Mouse (Mus musculus): ENCODE measurements at regions not wholly inside any gene's neighbourhood (a gene's known extent, or its start where the extent isn't known, plus 50 kb on each side); places are given as distances from the start of the nearest gene placed in this dataset.
"Not testable (repeated sequence)": the region's sequence is repeated elsewhere in the genome, so short reads cannot be mapped to it uniquely, and the experiment has no call there.

DNA sequence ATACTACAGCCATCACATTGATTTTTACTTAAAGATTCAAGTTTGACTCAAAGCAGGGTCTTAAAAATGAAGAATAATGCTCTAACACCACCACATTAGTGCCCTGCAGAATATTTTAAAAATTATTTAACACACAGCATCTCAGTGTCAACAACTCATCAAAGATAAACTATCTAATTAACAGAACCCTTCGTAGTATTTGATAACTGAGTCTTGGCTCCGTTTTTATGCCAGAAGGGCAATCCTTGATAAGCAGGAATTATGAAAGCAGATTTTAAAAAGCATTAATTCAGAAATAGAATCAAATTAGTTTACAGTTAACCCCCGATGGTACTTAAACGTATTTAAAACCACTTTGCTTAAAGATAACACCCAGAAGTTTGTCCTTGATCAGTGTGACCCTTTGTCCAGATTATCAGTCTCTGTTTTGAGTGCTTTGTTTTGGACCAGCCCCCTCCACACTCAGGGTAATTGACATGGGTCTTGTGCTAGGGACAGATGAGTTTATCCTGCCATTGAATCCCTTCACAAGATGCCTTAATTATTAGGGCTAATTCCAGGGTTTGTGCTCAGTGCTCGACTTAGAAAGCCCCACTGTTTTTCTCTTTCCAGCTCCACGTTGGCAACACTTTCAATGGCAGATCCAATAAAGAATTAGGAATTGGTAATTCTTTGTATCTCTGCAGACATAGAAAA, 69.4 kb upstream of the Dph6 start:
- no peaks in the 10 kb centered on the region for H3K9me3 ChIP-seq
- no peaks in the 10 kb centered on the region for H3K27me3 ChIP-seq
- no peak overlapping the region for H3K27ac ChIP-seq
- ATAC-seq (ENCODE audit: insufficient number of reproducible peaks, insufficient read depth, low FRiP score, low TSS enrichment, low read depth): no peak
- H3K4me3 ChIP-seq (replicated peaks): no peak overlapping the region
- no peaks in the 10 kb centered on the region for H3K4me1 ChIP-seq (replicated peaks)
- no peak overlapping the region for H3K9ac ChIP-seq (replicated peaks)
- H3K4me2 ChIP-seq: no peak overlapping the region
- H3K36me3 ChIP-seq: no peaks in the 10 kb centered on the region
- WGBS: 72% methylated on average over 6 of the region's 6 CpGs

DNA sequence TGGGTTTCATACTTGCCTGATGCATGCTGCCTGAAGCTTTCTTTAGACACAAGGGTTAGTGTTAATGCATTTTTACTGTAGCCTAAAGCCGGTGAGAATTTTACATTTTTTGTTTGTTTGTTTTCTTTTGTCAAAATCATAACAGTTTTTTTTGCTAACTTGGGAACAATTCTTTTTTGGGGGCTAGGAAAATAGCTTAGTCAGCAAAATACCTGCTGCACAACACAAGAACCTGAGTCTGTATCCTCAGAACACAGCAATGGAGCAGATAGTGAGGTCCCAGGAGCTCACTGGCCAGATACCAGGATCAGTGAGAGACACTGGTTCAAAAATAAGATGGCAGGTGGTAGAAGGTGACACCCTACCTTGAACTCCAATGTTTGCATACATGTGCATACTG, 72.4 kb upstream of the Dph6 start:
- H3K4me2 ChIP-seq: no peak overlapping the region
- WGBS: 93% methylated on average over 1 of the region's 1 CpGs
- no peaks in the 10 kb centered on the region for H3K27me3 ChIP-seq
- no peak overlapping the region for H3K27ac ChIP-seq
- H3K4me3 ChIP-seq (replicated peaks): no peak overlapping the region
- no peaks in the 10 kb centered on the region for H3K4me1 ChIP-seq (replicated peaks)
- no peak overlapping the region for H3K9ac ChIP-seq (replicated peaks)
- no peaks in the 10 kb centered on the region for H3K9me3 ChIP-seq
- ATAC-seq (ENCODE audit: insufficient number of reproducible peaks, insufficient read depth, low FRiP score, low TSS enrichment, low read depth): no peak
- H3K36me3 ChIP-seq: no peaks in the 10 kb centered on the region

DNA sequence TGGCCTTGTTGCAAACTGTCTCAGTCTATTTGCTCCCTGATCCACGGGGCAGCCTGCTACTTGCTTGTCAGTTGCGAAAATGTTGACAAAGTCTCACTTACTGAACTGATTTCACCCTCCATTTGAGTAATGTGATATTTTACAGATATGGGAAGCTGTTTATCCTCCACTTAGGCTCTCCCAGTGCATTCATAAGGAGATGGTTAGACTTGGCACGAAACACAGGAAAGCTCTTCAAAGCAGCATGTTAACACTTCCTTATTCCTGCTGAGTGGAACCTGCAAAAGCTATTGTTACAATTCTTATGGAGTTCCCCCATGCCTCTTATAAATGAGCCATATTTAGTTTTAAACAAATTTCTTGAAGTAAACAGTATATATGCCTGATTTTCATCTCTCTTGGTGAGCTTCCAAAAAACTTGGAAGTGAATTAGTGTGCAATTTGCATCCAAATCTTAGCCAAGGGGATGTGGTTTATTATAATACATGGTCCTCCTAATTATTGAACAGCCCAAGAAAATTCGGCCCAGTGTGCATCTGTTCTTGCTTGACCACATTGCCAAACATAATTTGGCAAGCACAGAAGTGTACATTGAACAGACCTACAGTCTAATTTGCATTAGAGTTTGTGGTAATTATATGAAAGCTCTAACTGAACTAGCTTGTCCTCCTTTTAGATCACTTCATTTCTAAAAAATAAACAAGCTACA, 80.3 kb upstream of the Dph6 start:
- no peaks in the 10 kb centered on the region for H3K4me1 ChIP-seq (replicated peaks)
- no peak for ATAC-seq (ENCODE audit: insufficient number of reproducible peaks, insufficient read depth, low FRiP score, low TSS enrichment, low read depth)
- WGBS: 57% methylated on average over 4 of the region's 4 CpGs
- H3K27ac ChIP-seq: no peak overlapping the region
- no peak overlapping the region for H3K9ac ChIP-seq (replicated peaks)
- H3K4me3 ChIP-seq (replicated peaks): no peak overlapping the region
- H3K36me3 ChIP-seq: no peaks in the 10 kb centered on the region
- no peak overlapping the region for H3K4me2 ChIP-seq
- no peaks in the 10 kb centered on the region for H3K27me3 ChIP-seq
- no peaks in the 10 kb centered on the region for H3K9me3 ChIP-seq

DNA sequence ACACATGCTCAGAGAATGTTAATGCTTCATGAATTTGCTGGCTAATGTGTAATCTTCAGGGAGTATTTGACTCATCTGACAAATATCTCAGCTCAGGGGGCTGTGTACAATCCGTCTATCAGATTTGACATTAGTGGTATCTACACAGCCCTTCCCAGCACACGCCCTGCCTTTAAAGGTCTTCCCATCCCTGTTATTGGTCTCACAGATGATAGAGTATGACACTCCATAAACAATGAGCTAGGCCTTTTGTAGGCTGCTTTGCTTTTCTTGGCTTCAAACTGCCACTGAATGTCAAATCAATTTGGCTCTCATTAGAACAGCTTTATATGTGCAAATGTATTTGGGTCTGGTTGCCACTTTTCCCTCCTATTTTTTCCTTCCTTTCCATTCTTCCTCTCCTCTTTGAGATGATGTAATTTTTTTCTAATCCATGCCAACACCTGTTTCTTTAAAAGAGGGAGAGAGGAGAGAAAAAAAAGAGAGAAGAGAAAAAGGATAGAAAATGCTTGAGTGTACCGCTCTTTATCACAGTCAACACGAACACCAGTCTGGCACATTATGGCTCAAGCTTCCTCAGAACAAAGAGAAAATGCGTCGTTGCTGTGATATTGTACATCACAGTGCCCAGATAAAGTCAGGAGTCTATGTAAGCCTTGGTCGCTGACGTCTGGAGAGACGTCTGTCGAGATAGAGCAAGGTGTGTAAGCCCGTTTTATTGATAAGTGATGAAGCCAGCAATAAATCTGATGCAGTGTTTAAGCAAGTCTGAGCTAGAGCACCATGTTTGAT, 84.9 kb upstream of the Dph6 start:
- Histone ChIP-seq H3K27ac (no peak overlapping the region), H3K4me3 (replicated peaks) (no peak overlapping the region), H3K4me2 (no peak overlapping the region), H3K36me3 (no peaks in the 10 kb centered on the region), H3K9me3 (no peaks in the 10 kb centered on the region), H3K9ac (replicated peaks) (no peak overlapping the region), H3K27me3 (no peaks in the 10 kb centered on the region), H3K4me1 (replicated peaks) (no peaks in the 10 kb centered on the region)
- no peak for ATAC-seq (ENCODE audit: insufficient number of reproducible peaks, insufficient read depth, low FRiP score, low TSS enrichment, low read depth)
- WGBS: 79% methylated on average over 11 of the region's 11 CpGs

DNA sequence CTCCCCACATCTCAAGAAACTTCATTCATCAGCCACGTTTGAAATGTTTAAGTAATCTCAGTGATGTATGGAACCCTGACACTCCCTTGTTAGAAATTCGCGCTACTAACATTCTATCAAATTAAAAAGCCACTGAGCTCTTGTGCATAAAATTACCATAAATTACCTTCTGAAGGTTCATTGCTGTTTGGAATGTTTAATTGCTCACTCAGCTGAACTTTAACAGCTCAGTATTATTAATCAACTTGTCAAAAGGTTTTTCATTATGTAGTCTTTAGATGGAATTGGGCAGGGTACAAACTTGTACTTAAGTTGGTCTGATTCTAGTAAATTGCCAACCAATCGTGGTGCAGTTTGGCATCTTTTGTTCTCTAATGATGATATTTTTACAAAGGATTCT, 108.5 kb upstream of the Dph6 start:
- WGBS: 77% methylated on average over 4 of the region's 4 CpGs
- H3K27ac ChIP-seq: no peak overlapping the region
- no peak overlapping the region for H3K4me3 ChIP-seq (replicated peaks)
- ATAC-seq (ENCODE audit: insufficient number of reproducible peaks, insufficient read depth, low FRiP score, low TSS enrichment, low read depth): no peak
- no peaks in the 10 kb centered on the region for H3K27me3 ChIP-seq
- no peaks in the 10 kb centered on the region for H3K4me1 ChIP-seq (replicated peaks)
- no peaks in the 10 kb centered on the region for H3K9me3 ChIP-seq
- H3K4me2 ChIP-seq: no peak overlapping the region
- H3K9ac ChIP-seq (replicated peaks): no peak overlapping the region
- no peaks in the 10 kb centered on the region for H3K36me3 ChIP-seq

DNA sequence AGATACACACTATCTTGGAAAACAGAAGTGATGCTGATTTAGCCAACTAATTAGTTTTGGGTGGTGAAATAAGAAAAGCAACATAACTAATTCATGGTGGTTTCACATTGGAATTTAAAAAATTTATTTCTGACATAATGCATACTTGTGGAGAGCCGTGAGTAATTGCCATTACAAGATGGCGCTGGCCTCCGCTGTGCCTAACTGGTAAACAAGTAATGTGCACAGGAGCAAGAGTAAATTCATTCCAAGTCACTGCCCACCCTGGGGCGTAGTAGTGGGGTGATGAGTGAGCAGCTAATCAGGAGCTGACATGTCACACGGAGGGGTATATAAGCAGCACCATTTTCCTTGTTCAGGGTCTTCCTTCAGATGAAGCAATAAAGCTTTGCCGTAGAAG, 119.0 kb upstream of the Dph6 start:
- not testable (repeated sequence) for H3K4me2 ChIP-seq; H3K36me3 ChIP-seq; H3K4me3 ChIP-seq (replicated peaks); ATAC-seq (ENCODE audit: insufficient number of reproducible peaks, insufficient read depth, low FRiP score, low TSS enrichment, low read depth); H3K27ac ChIP-seq; H3K27me3 ChIP-seq; H3K9me3 ChIP-seq; H3K9ac ChIP-seq (replicated peaks); H3K4me1 ChIP-seq (replicated peaks)
- WGBS: 84% methylated on average over 6 of the region's 6 CpGs

DNA sequence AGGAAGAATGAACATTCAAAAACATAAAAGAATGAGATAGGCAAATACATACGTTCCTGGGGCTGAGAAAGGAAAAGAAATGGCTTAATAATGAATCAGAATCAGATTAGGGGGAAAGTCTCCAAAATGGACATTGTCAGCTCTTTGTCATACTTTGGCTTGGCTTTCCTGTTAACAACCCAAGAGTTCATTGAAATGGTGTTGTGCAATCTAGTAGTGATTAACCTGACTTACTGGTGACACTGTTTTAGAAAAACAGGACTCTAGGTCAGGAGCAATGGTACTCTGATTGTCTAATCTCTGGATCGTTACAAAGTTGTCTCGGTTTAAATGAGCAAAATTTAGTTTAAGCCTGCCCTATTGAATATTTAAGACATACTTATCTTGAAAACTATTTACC, 119.5 kb upstream of the Dph6 start:
- H3K36me3 ChIP-seq: no peaks in the 10 kb centered on the region
- H3K9me3 ChIP-seq: no peaks in the 10 kb centered on the region
- H3K4me2 ChIP-seq: no peak overlapping the region
- H3K27me3 ChIP-seq: no peaks in the 10 kb centered on the region
- H3K4me1 ChIP-seq (replicated peaks): no peaks in the 10 kb centered on the region
- H3K4me3 ChIP-seq (replicated peaks): no peak overlapping the region
- ATAC-seq (ENCODE audit: insufficient number of reproducible peaks, insufficient read depth, low FRiP score, low TSS enrichment, low read depth): no peak
- H3K9ac ChIP-seq (replicated peaks): no peak overlapping the region
- H3K27ac ChIP-seq: no peak overlapping the region
- 91% methylated on average over 3 of the region's 3 CpGs for WGBS

DNA sequence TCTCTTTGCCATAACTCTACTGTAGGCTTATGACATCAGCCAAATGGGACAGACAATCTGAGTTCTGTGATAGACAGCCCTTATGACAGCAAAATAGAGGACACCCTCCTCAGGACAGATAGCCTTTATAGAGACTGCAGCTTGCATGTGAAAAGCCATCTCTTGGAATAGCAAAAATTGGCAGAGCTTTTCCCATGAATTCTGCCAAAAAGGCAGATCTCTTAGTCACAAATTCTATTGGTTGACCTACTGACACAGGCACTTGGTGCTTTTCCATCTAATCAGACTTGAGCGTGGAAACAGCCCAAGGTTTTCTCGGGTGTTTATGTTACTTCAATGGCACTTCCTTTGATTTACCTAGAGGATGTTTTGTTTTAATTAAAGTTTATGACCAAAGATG, 120.8 kb upstream of the Dph6 start:
- no peaks in the 10 kb centered on the region for H3K9me3 ChIP-seq
- WGBS: 13% methylated on average over 2 of the region's 2 CpGs
- H3K36me3 ChIP-seq: no peaks in the 10 kb centered on the region
- H3K4me3 ChIP-seq (replicated peaks): no peak overlapping the region
- H3K4me2 ChIP-seq: no peak overlapping the region
- ATAC-seq (ENCODE audit: insufficient number of reproducible peaks, insufficient read depth, low FRiP score, low TSS enrichment, low read depth): no peak
- no peaks in the 10 kb centered on the region for H3K27me3 ChIP-seq
- H3K27ac ChIP-seq: no peak overlapping the region
- H3K9ac ChIP-seq (replicated peaks): no peak overlapping the region
- no peaks in the 10 kb centered on the region for H3K4me1 ChIP-seq (replicated peaks)

DNA sequence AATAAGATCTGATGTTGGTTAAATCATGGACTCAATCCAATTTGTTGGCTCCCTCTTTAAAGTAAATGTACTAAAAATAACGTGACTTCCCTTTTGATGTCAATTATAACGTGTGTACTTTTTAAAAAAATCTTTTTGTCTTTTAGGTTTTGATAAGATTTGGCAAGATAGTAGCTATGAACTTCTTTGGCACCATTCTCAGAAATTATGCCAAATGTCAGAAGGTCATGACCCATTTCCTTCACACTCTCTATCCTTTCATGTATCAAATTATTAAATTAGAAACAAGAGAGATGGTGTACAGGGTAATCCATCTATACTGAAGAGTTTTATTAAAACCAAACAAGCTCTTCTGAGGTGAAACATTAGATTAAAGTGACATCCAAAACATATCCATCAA, 121.4 kb upstream of the Dph6 start:
- no peak overlapping the region for H3K4me3 ChIP-seq (replicated peaks)
- no peaks in the 10 kb centered on the region for H3K36me3 ChIP-seq
- no peak overlapping the region for H3K9ac ChIP-seq (replicated peaks)
- no peaks in the 10 kb centered on the region for H3K27me3 ChIP-seq
- H3K27ac ChIP-seq: no peak overlapping the region
- H3K4me2 ChIP-seq: no peak overlapping the region
- no peaks in the 10 kb centered on the region for H3K9me3 ChIP-seq
- H3K4me1 ChIP-seq (replicated peaks): no peaks in the 10 kb centered on the region
- no peak for ATAC-seq (ENCODE audit: insufficient number of reproducible peaks, insufficient read depth, low FRiP score, low TSS enrichment, low read depth)
- 45% methylated on average over 2 of the region's 2 CpGs for WGBS

DNA sequence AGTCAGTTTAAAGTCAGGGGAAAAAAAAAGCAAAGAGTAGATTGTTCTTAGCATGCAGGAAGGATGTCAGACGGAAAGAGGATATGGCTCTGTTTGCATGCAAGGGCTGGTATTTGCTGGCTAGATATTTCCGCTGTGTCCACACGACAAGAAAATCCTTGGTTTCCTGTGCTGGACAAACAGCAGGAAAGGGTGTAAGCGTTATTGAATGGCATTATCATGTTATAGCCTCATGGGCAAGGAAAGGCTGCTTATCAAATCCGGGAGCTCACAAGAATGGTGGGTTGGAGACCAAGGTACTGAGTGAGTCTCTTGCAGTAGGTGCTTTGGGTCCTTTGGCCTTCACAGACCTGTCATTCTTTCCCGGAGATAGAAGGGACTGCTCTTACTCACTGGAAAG, 127.7 kb upstream of the Dph6 start:
- Histone ChIP-seq H3K27ac (no peak overlapping the region), H3K36me3 (no peaks in the 10 kb centered on the region)
- 83% methylated on average over 6 of the region's 6 CpGs for WGBS

DNA sequence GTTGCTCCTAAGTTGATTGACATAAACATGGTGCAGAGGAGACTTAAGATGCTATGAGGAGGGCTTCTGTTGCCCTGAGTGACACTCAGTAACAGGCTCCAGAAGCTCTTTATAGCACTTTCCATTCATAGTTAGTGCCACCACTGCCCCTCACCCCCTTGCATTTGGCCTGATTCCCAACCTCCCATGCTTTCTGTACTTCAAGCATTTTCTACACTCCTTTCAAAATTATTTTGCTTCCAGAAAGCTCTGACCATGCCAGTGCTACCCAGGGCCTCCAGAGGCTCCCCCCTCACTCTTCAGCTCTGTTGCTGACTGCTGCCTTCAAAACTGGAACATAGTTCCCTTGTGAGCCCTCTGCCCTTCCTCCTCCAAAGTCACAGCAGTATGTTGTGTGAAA, 129.4 kb upstream of the Dph6 start:
- Histone ChIP-seq H3K36me3 (no peaks in the 10 kb centered on the region), H3K4me1 (replicated peaks) (peaks cover 8% of the 10 kb centered on the region), H3K9me3 (no peaks in the 10 kb centered on the region), H3K9ac (replicated peaks) (no peak overlapping the region), H3K27me3 (peaks cover 6% of the 10 kb centered on the region; the same call in 1 of the 2 replicates), H3K27ac (no peak overlapping the region), H3K4me2 (no peak overlapping the region), H3K4me3 (replicated peaks) (no peak overlapping the region)
- 0 out of 2 replicates have a peak, but pooled peaks have one; percentile 47 for ATAC-seq (ENCODE audit: insufficient number of reproducible peaks, insufficient read depth, low FRiP score, low TSS enrichment, low read depth)

More for the DNA sequence above, 127.7 kb upstream of the Dph6 start:
- H3K9me3 ChIP-seq: no peaks in the 10 kb centered on the region
- peaks cover 4% of the 10 kb centered on the region; the same call in 1 of the 2 replicates for H3K27me3 ChIP-seq
- no peak overlapping the region for H3K4me3 ChIP-seq (replicated peaks)
- no peak overlapping the region for H3K9ac ChIP-seq (replicated peaks)
- H3K4me2 ChIP-seq: no peak overlapping the region
- H3K4me1 ChIP-seq (replicated peaks): peaks cover 8% of the 10 kb centered on the region
- no peak for ATAC-seq (ENCODE audit: insufficient number of reproducible peaks, insufficient read depth, low FRiP score, low TSS enrichment, low read depth)

Measured in limb, embryonic 12.5 days (tissue).